Mouse (Mus musculus) heart, postnatal 0 days (tissue): Measurements from ENCODE around the gene Cd70.

ENCODE experiments used
- CTCF ChIP-seq: IDR thresholded peaks from 2 replicates; pipeline ENCODE4 v1.5.1; 2016; ENCODE audit warnings: antibody characterized with exemption, control low read depth, low read depth
- EP300 ChIP-seq: IDR thresholded peaks from 2 replicates; pipeline ENCODE4 v1.6.1; 2016; ENCODE audit warnings: antibody characterized with exemption, low read depth

DNA sequence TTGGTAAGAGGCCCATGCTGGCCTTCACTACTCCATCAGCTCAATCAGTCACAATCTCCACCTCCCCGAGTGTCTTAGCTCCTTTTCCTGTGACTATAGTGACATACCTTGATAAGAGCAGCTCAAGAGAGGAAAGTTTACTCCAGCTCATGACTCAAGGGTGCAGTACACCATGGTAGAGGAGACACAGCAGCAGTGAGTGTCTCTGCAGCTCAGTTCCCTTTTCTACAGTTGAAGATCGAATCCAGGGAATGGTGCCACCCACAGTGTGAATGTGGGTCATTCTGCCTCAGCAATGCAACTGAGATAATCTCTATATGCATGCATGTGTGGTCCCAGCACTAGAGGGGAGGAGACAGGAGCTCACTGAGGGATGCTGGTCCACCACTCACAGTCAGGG, 36.1 kb upstream of the Cd70 start:
- TF ChIP-seq CTCF, result no peak
- no peak for TF ChIP-seq EP300
